Mouse (Mus musculus) limb, embryonic 12.5 days (tissue): ENCODE measurements around the gene Lsp1. TPM values are rescaled to one million over a fixed set of nuclear protein-coding genes. Genes with fewer than 3 reads are reported as not detected.

ENCODE experiments used
- ATAC-seq: fragments of 200-750 bp; cut with Nextera tagmentation; 2 replicates; pipeline ENCODE4 v1.8.0; 2017; ENCODE audit warnings: low read depth, moderate TSS enrichment; ENCODE audit not compliant: insufficient number of reproducible peaks, insufficient read depth, low FRiP score, low TSS enrichment
- H3K27ac ChIP-seq: fragments of 300-500 bp; sonication (generic); 2 replicates; pipeline ENCODE4 v1.5.1; 2016; ENCODE audit warnings: mild to moderate bottlenecking, moderate library complexity
- H3K27me3 ChIP-seq: fragments of 300-500 bp; sonication (generic); 2 replicates; pipeline ENCODE4 v1.6.1; 2016; ENCODE audit warnings: mild to moderate bottlenecking, moderate library complexity
- H3K36me3 ChIP-seq: fragments of 300-500 bp; sonication (generic); 2 replicates; pipeline ENCODE4 v1.6.1; 2016; ENCODE audit warnings: mild to moderate bottlenecking, moderate library complexity
- H3K4me1 ChIP-seq: fragments of 300-500 bp; sonication (generic); replicated peaks from 2 replicates; pipeline ENCODE4 v1.6.1; 2016
- H3K4me2 ChIP-seq: fragments of 300-500 bp; sonication (generic); 2 replicates; pipeline ENCODE4 v1.6.1; 2016; ENCODE audit warnings: mild to moderate bottlenecking, moderate library complexity
- H3K4me3 ChIP-seq: fragments of 300-500 bp; sonication (generic); replicated peaks from 2 replicates; pipeline ENCODE4 v1.5.1; 2016; ENCODE audit warnings: mild to moderate bottlenecking
- H3K9ac ChIP-seq: fragments of 300-500 bp; sonication (generic); replicated peaks from 2 replicates; pipeline ENCODE4 v1.6.1; 2016; ENCODE audit warnings: mild to moderate bottlenecking, moderate library complexity
- H3K9me3 ChIP-seq: fragments of 300-500 bp; sonication (generic); 2 replicates; pipeline ENCODE4 v1.6.1; 2016; ENCODE audit warnings: mild to moderate bottlenecking, moderate library complexity
- WGBS: fragments of 180-500 bp; shearing (Covaris S2); methylation state at CpG from one replicate; pipeline ENCODE4 v1.1.7; 2016; 5-methylcytosine and 5-hydroxymethylcytosine counted together
- polyA plus RNA-seq: library from polyadenylated mRNA; unstranded; fragments of >200 nt; fragmentation: Nextera tagmentation; extraction: Ambion mirVana; gene quantifications from 2 replicates; pipeline ENCODE4 v1.2.1, GENCODE M21; 2016

Lsp1 gene
- polyA plus RNA-seq, 1 experiment from 2014 or later, result 30.3 TPM

DNA sequence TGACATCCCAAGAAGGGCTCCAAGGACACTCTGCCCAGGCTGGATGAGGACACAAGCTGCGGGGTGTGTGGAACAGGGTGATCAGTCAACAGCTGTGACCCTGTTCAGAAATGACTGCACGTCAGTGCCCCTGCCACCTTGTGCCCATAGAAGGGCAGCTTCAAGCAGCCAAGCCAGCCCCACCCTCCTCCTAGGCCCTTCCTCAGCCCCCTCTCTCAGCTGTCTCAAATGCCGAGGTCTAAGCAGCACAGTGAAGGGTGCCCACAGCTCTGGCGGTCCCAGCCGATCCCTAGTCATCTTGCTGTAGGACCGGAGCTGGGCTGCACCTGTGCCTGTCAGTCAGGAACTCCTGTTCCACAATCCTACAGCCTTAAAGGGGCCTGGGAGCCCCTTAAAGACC, 1.6 kb downstream of the Lsp1 start:
- Histone ChIP-seq H3K4me2 (no peak overlapping the region), H3K27me3 (no peaks in the 10 kb centered on the region), H3K36me3 (no peaks in the 10 kb centered on the region), H3K4me1 (peaks cover 29% of the 10 kb centered on the region), H3K9me3 (no peaks in the 10 kb centered on the region), H3K9ac (no peak overlapping the region), H3K27ac (no peak overlapping the region), H3K4me3 (no peak overlapping the region)
- ATAC-seq, result no peak
- 77% methylated on average over 6 of the region's 6 CpGs for WGBS

- H3K27me3 ChIP-seq, result no peaks in the 10 kb centered on the region
- 80% methylated on average over 4 of the region's 4 CpGs for WGBS
- H3K9ac ChIP-seq, result no peak overlapping the region
- no peak overlapping the region for H3K4me3 ChIP-seq
- H3K4me1 ChIP-seq, result peaks cover 25% of the 10 kb centered on the region
- no peak overlapping the region for H3K4me2 ChIP-seq
- no peak for ATAC-seq
- no peak overlapping the region for H3K27ac ChIP-seq
- H3K36me3 ChIP-seq, result no peaks in the 10 kb centered on the region
- no peaks in the 10 kb centered on the region for H3K9me3 ChIP-seq
Measured at GRCm38 (mm10) chr7:142462594-142463078, 2.0 kb downstream of the Lsp1 start.

- Histone ChIP-seq H3K9me3 (no peaks in the 10 kb centered on the region), H3K27me3 (no peaks in the 10 kb centered on the region), H3K9ac (no peak overlapping the region), H3K36me3 (no peaks in the 10 kb centered on the region), H3K4me2 (no peak overlapping the region), H3K4me1 (peaks cover 44% of the 10 kb centered on the region), H3K4me3 (no peak overlapping the region), H3K27ac (peak overlapping the region; percentile 90; the same call in 1 of the 2 replicates)
- ATAC-seq, result no peak
- WGBS, result 82% methylated on average over 7 of the region's 7 CpGs
Measured at GRCm38 (mm10) chr7:142470171-142470691, 9.6 kb downstream of the Lsp1 start.

DNA sequence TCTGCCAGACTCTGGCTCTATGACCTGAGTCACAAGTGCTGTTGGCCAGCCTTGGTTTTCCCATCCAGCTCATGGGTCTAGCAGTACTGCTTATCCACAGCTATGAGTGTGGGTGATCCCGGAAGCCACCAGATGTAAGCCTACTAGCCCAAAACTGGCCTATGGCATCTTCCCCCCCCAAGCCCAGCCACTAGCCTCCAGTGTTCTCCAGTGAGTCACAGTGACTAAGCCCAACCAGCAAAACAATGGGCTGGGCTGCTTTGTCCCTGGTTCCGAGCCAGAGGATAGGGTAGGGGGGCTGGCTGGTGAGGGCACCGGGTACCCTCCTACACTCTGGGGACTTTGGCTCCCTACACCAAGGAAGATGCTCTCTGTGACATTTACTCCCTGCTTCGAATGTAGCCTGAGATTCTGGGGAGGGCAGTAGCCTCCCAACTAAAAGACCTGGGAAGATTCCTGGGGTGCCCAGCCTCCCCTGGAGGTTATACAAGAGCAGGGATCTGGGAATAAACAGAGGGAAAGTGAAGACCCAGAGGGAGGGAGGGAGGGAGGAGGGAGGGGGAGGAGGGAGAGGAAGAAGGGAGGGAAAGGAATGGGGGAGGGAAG, 10.3 kb downstream of the Lsp1 start:
- no peak overlapping the region for H3K4me3 ChIP-seq
- no peaks in the 10 kb centered on the region for H3K36me3 ChIP-seq
- WGBS, result 21% methylated on average over 4 of the region's 4 CpGs
- no peaks in the 10 kb centered on the region for H3K27me3 ChIP-seq
- H3K9ac ChIP-seq, result no peak overlapping the region
- no peak overlapping the region for H3K4me2 ChIP-seq
- 0 out of 2 replicates have a peak, but pooled peaks have one; percentile 21 for ATAC-seq
- peak overlapping the region; percentile 90 for H3K27ac ChIP-seq
- peaks cover 46% of the 10 kb centered on the region for H3K4me1 ChIP-seq
- H3K9me3 ChIP-seq, result no peaks in the 10 kb centered on the region

DNA sequence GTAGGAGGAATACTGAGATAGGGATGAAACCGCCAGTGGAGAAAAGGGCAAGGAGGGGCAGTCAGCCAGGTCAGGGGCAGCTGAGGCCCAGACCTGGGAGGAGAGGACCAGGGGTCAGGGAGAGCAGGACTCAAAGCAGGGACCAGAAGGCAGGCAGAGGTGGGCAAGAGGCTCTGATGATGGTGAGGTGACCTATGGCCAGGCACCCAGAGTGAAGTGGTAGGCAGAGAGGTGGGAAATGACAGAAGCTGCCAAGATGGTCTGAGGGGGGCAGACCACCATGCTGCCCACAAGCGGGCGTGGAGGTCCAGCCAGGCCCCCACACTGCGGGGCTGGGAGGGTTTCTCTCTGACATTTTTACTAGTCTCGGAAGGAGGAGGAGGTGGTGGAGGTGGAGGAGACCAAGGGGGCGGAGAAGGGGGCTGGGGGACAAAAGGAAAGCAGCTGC, 10.8 kb downstream of the Lsp1 start:
- H3K4me1 ChIP-seq, result peaks cover 46% of the 10 kb centered on the region
- peak overlapping the region; percentile 63 for H3K9ac ChIP-seq
- no peaks in the 10 kb centered on the region for H3K27me3 ChIP-seq
- H3K9me3 ChIP-seq, result no peaks in the 10 kb centered on the region
- peak overlapping the region; percentile 90 for H3K27ac ChIP-seq
- H3K4me3 ChIP-seq, result 0 out of 2 replicates have a peak overlapping the region, but pooled peaks have one; percentile 19
- 14% methylated on average over 6 of the region's 6 CpGs for WGBS
- ATAC-seq, result no peak; the same call in 1 of the 2 replicates
- H3K4me2 ChIP-seq, result peak overlapping the region; percentile 44
- no peaks in the 10 kb centered on the region for H3K36me3 ChIP-seq

DNA sequence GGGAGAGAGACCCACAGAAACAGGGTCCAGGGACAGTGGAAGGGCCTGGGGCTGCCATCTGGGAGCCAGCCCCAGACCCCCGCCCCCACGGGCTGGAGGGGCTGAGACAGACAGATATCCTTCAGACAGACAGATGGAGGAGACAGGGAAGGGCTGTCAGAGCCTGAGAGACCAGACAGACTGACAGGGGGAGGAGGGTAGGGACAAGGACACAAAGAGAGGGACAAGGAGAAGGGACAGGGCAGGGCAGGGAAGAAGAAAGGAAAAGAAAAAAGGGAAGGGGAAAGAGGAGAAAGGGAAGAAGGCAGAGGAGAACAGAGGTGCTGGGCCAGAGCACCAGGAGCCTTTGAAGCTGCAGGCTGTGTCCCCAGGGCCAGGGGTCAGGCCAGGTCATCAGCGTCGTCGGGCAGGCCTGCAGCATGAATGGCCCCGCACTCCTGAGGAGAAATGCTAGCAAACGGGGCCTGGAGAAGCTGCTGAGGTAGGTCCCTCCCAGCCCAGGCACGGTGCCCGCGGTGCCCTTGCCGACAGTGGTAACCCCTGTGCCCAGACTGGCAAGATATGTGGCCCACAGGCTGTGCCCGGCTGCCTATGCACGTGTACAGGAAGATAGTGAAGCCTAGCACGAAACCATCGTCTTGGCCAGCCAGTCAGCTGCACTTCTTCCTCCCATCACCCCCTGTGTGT, 11.4 kb downstream of the Lsp1 start:
- H3K9ac ChIP-seq, result peak overlapping the region; percentile 63
- peaks cover 47% of the 10 kb centered on the region for H3K4me1 ChIP-seq
- H3K4me2 ChIP-seq, result peak overlapping the region; percentile 44
- H3K27ac ChIP-seq, result peak overlapping the region; percentile 90
- WGBS, result 29% methylated on average over 15 of the region's 15 CpGs
- H3K4me3 ChIP-seq, result peak overlapping the region; percentile 19; the same call in 1 of the 2 replicates
- H3K27me3 ChIP-seq, result no peaks in the 10 kb centered on the region
- no peak for ATAC-seq
- no peaks in the 10 kb centered on the region for H3K9me3 ChIP-seq
- no peaks in the 10 kb centered on the region for H3K36me3 ChIP-seq

DNA sequence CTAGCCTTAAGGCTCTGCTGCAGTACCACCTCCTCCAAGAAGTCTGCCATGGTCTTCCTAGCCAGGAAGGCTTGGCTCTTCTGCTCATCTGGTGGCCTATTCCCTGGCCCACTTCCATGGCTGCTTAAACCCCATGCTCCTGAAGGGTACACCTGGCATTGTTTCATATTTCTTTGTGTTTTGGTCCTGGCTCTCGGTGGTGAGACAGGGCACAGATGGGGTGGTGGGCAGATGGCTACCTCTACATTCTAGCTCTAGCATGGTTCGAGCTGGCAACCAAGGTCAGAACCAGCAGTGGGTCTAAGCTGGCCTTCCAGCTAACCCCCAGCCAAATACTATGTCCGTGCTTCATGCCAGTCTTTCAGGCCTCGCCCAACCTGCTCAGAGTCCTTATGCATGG, 12.3 kb downstream of the Lsp1 start:
- no peak for ATAC-seq
- Histone ChIP-seq H3K36me3 (no peaks in the 10 kb centered on the region), H3K9ac (no peak overlapping the region), H3K4me1 (peaks cover 50% of the 10 kb centered on the region), H3K4me2 (peak overlapping the region; percentile 44), H3K9me3 (no peaks in the 10 kb centered on the region), H3K27me3 (no peaks in the 10 kb centered on the region), H3K4me3 (no peak overlapping the region), H3K27ac (peak overlapping the region; percentile 90; the same call in 1 of the 2 replicates)
- 93% methylated on average over 4 of the region's 4 CpGs for WGBS

DNA sequence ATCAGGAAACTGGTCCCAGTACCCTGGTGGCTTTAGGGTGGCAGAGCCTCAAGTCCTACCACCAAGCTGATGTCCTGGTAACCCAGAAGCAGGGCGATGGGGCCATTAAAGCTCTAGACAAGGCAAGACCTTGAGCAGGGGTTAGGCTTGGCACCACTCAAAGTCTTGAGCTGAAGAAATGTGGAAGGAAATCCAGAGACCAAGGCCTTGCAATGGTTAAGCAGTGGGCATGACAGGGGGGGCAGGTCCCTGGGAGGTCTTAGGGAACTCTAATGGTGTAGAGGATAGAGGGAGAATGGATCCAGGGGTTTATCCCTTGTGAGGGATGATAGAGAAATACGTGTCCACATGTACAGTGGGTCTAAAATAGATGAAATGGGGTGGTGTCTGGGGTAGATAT, 12.9 kb downstream of the Lsp1 start:
- ATAC-seq, result no peak
- H3K27me3 ChIP-seq, result no peaks in the 10 kb centered on the region
- H3K27ac ChIP-seq, result no peak overlapping the region
- no peaks in the 10 kb centered on the region for H3K36me3 ChIP-seq
- 89% methylated on average over 2 of the region's 2 CpGs for WGBS
- H3K4me3 ChIP-seq, result no peak overlapping the region
- no peak overlapping the region for H3K9ac ChIP-seq
- peak overlapping the region; percentile 44 for H3K4me2 ChIP-seq
- no peaks in the 10 kb centered on the region for H3K9me3 ChIP-seq
- peaks cover 51% of the 10 kb centered on the region for H3K4me1 ChIP-seq

GRCm38 (mm10) chr7:142474799-142475198, 14.2 kb downstream of the Lsp1 start:
- H3K9ac ChIP-seq, result 0 out of 2 replicates have a peak overlapping the region, but pooled peaks have one; percentile 4
- 82% methylated on average over 14 of the region's 14 CpGs for WGBS
- no peaks in the 10 kb centered on the region for H3K9me3 ChIP-seq
- no peaks in the 10 kb centered on the region for H3K27me3 ChIP-seq
- no peaks in the 10 kb centered on the region for H3K36me3 ChIP-seq
- no peak overlapping the region for H3K4me3 ChIP-seq
- H3K4me1 ChIP-seq, result peaks cover 52% of the 10 kb centered on the region
- H3K4me2 ChIP-seq, result 0 out of 2 replicates have a peak overlapping the region, but pooled peaks have one; percentile 21
- peak overlapping the region; percentile 53; the same call in 1 of the 2 replicates for H3K27ac ChIP-seq
- no peak for ATAC-seq

DNA sequence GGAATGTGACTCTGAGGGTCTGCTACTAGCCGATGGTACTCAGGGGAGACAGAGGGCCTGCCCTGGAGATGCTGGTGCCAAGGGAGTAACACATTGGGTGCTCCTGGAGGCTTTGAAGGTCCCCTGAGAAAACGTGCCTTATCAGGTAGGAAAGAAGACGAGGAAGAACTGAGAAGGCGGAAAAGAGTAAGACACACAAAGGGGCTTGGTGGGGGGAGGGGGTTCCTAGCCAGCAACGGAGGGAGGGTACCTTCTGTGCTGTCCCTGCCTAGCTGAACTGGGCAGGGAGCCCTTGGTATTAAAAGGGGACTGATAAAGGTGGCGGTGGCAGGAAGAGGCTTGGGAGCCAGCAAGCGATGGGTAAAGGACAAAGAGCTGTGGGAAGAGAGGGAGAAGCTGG, 15.0 kb downstream of the Lsp1 start:
- peaks cover 53% of the 10 kb centered on the region for H3K4me1 ChIP-seq
- H3K27me3 ChIP-seq, result no peaks in the 10 kb centered on the region
- no peak overlapping the region for H3K9ac ChIP-seq
- no peak overlapping the region for H3K4me3 ChIP-seq
- no peaks in the 10 kb centered on the region for H3K36me3 ChIP-seq
- WGBS, result 71% methylated on average over 7 of the region's 7 CpGs
- ATAC-seq, result no peak
- H3K27ac ChIP-seq, result no peak overlapping the region
- no peak overlapping the region for H3K4me2 ChIP-seq
- no peaks in the 10 kb centered on the region for H3K9me3 ChIP-seq

- Histone ChIP-seq H3K27me3 (no peaks in the 10 kb centered on the region), H3K9ac (no peak overlapping the region), H3K36me3 (no peaks in the 10 kb centered on the region), H3K4me3 (no peak overlapping the region), H3K27ac (no peak overlapping the region; the same call in 1 of the 2 replicates), H3K9me3 (no peaks in the 10 kb centered on the region), H3K4me2 (no peak overlapping the region), H3K4me1 (peaks cover 53% of the 10 kb centered on the region)
- WGBS, result 78% methylated on average over 5 of the region's 5 CpGs
- ATAC-seq, result no peak
Measured at GRCm38 (mm10) chr7:142476271-142476670, 15.7 kb downstream of the Lsp1 start.
